Mouse (Mus musculus) ES-E14 (cell line): ENCODE results near the gene Epp13. TPM values are rescaled to one million over a fixed set of nuclear protein-coding genes. Genes with fewer than 3 reads are reported as not detected.
"Not testable (repeated sequence)": the region's sequence is repeated elsewhere in the genome, so short reads cannot be mapped to it uniquely, and the experiment has no call there.

Experiments
- DNase-seq: peaks from one replicate; pipeline ENCODE4 v3.0.0-alpha.2; 2013; ENCODE audit warnings: low read depth, low spot score
- H3K27ac ChIP-seq: 2 replicates; pipeline ENCODE4 v1.5.1; 2012; ENCODE audit warnings: low read depth, mild to moderate bottlenecking, low read length, moderate library complexity, mixed read lengths; ENCODE audit not compliant: poor library complexity, insufficient read depth, severe bottlenecking
- H3K36me3 ChIP-seq: 2 replicates; pipeline ENCODE4 v1.6.1; 2012; ENCODE audit warnings: mild to moderate bottlenecking, low read length, moderate library complexity, mixed read lengths; ENCODE audit not compliant: control insufficient read depth, poor library complexity, insufficient read depth, severe bottlenecking
- H3K4me1 ChIP-seq, 2 experiments: fragments of 150-350 bp in 1 of 2; sonication (generic) in 1 of 2; 2 replicates each; pipeline ENCODE4 v1.6.1; 2012; ENCODE audit warnings: low read length in 2 of 2, mild to moderate bottlenecking in 1 of 2, mixed read lengths in 1 of 2; ENCODE audit not compliant: control insufficient read depth in 2 of 2, insufficient read depth in 2 of 2, poor library complexity in 1 of 2
- H3K4me3 ChIP-seq, 2 experiments: fragments of 150-350 bp in 1 of 2; sonication (generic) in 1 of 2; 2 replicates each; pipeline ENCODE4 v1.5.1; 2012; ENCODE audit warnings: low read length in 2 of 2, low read depth in 1 of 2, mild to moderate bottlenecking in 1 of 2, mixed read lengths in 1 of 2; ENCODE audit not compliant: insufficient read depth in 1 of 2, poor library complexity in 1 of 2, severe bottlenecking in 1 of 2
- H3K9ac ChIP-seq: 2 replicates; pipeline ENCODE4 v1.6.1; 2012; ENCODE audit warnings: low read depth, mild to moderate bottlenecking, low read length, mixed read lengths; ENCODE audit not compliant: poor library complexity, insufficient read depth, severe bottlenecking
- H3K9me3 ChIP-seq: fragments of 150-350 bp; sonication (generic); 2 replicates; pipeline ENCODE4 v1.6.1; 2012; ENCODE audit warnings: low read depth, mild to moderate bottlenecking, low read length; ENCODE audit not compliant: control insufficient read depth, insufficient read depth
- CHD2 ChIP-seq: IDR thresholded peaks from 2 replicates; pipeline ENCODE4 v1.6.1; 2014; ENCODE audit warnings: mild to moderate bottlenecking, low read depth, low read length, inconsistent platforms
- HCFC1 ChIP-seq: IDR thresholded peaks from 2 replicates; pipeline ENCODE4 v1.6.1; 2012; ENCODE audit warnings: low read length, inconsistent platforms, borderline replicate concordance; ENCODE audit not compliant: insufficient read depth
- MAFK ChIP-seq: IDR thresholded peaks from 2 replicates; pipeline ENCODE4 v1.6.1; 2014; ENCODE audit warnings: mild to moderate bottlenecking, low read depth, low read length, inconsistent platforms; ENCODE audit not compliant: insufficient read depth
- ZC3H11A ChIP-seq: IDR thresholded peaks from 2 replicates; pipeline ENCODE4 v1.6.1; 2012; ENCODE audit warnings: low read depth, mild to moderate bottlenecking, inconsistent platforms, low read length, borderline replicate concordance
- ZNF384 ChIP-seq: IDR thresholded peaks from 2 replicates; pipeline ENCODE4 v1.6.1; 2012; ENCODE audit warnings: low read depth, low read length, inconsistent platforms
- in situ Hi-C, 2 experiments: fragments of 600-800 bp; cut with MboI; formaldehyde crosslinking; loops; one replicate each; pipeline ENCODE4 v1.15.1; 2025; ENCODE audit warnings: low sequenced_read_pairs in 2 of 2, inconsistent platforms in 1 of 2; ENCODE audit not compliant: unreplicated experiment in 2 of 2
- total RNA-seq: library from RNA; depleted of rRNA; stranded (reverse); fragments of 300-350 nt; gene quantifications from 2 replicates; pipeline ENCODE4 v1.2.3, GENCODE M21; 2012; rRNA removed

The Epp13 gene
- 9.7 and 12.4 TPM in 2 replicates for total RNA-seq

GRCm38 (mm10) chr7:6252410-6252809 is at the start of gene Epp13:
TSS of gene Epp13 (plus strand) at chr7:6252710.
- DNase-seq: no peak
- in situ Hi-C loops: no loop called here
- Histone ChIP-seq H3K4me3 (no peak within 1 kb of the TSS), H3K36me3 (no peaks in the 10 kb centered on the region; the same call in 1 of the 2 replicates), H3K4me1 (peaks cover 0 to under 1% of the 10 kb centered on the region in 2 experiments; a peak in 1 of 4 replicates), H3K9me3 (no peaks in the 10 kb centered on the region), H3K9ac (no peak within 1 kb of the TSS), H3K27ac (no peak within 1 kb of the TSS)
- TF ChIP-seq ZNF384 (no peak), ZC3H11A (no peak), HCFC1 (no peak), CHD2 (no peak), MAFK (no peak)

- Histone ChIP-seq H3K4me3 (no peak overlapping the region), H3K9me3 (no peaks in the 10 kb centered on the region), H3K9ac (no peak overlapping the region), H3K36me3 (no peaks in the 10 kb centered on the region), H3K4me1 (peaks cover 2 to 4% of the 10 kb centered on the region in 2 experiments; a peak in 2 of 4 replicates), H3K27ac (no peak overlapping the region)
- no peak for DNase-seq
- no peak for TF ChIP-seq ZC3H11A
- TF ChIP-seq ZNF384: no peak
- no peak for TF ChIP-seq CHD2
- no peak for TF ChIP-seq MAFK
- TF ChIP-seq HCFC1: no peak
- in situ Hi-C loops: no loop called here
Observed at GRCm38 (mm10) chr7:6204200-6204599, 48.3 kb upstream of the Epp13 start.

- Histone ChIP-seq H3K4me1 (peaks cover 0 to 8% of the 10 kb centered on the region in 2 experiments; a peak in 2 of 4 replicates), H3K4me3 (no peak overlapping the region), H3K36me3 (no peaks in the 10 kb centered on the region), H3K9me3 (no peaks in the 10 kb centered on the region), H3K27ac (no peak overlapping the region), H3K9ac (no peak overlapping the region)
- peak; percentile 74 for DNase-seq
- in situ Hi-C loops: no loop called here
- no peak for TF ChIP-seq HCFC1
- no peak for TF ChIP-seq ZNF384
- no peak for TF ChIP-seq MAFK
- TF ChIP-seq ZC3H11A: no peak
- TF ChIP-seq CHD2: no peak
Observed at GRCm38 (mm10) chr7:6213144-6213543, 39.4 kb upstream of the Epp13 start.

- H3K36me3 ChIP-seq, H3K4me3 ChIP-seq, H3K9me3 ChIP-seq, in situ Hi-C loops, DNase-seq, H3K9ac ChIP-seq, H3K4me1 ChIP-seq: not testable (repeated sequence)
- H3K27ac ChIP-seq: peak overlapping the region; percentile 47; the same call in 1 of the 2 replicates
Observed at GRCm38 (mm10) chr7:6214691-6215090, 37.8 kb upstream of the Epp13 start.

GRCm38 (mm10) chr7:6220147-6220546 is 32.4 kb upstream of the Epp13 start:
- H3K4me1 ChIP-seq: peaks cover 3 to 6% of the 10 kb centered on the region in 2 experiments; a peak in 2 of 4 replicates
- in situ Hi-C loops: no loop called here
- DNase-seq: no peak
- no peak for TF ChIP-seq ZC3H11A
- no peak for TF ChIP-seq CHD2
- TF ChIP-seq ZNF384: peak; percentile 88
- TF ChIP-seq MAFK: no peak
- TF ChIP-seq HCFC1: no peak
- H3K9me3 ChIP-seq: no peaks in the 10 kb centered on the region
- H3K9ac ChIP-seq: no peak overlapping the region
- no peak overlapping the region for H3K4me3 ChIP-seq
- H3K36me3 ChIP-seq: no peaks in the 10 kb centered on the region
- H3K27ac ChIP-seq: no peak overlapping the region
